Mouse (Mus musculus) 416B (cell line): Measurements from ENCODE around the gene Fam181a.

Experiments
- DNase-seq: peaks from one replicate; pipeline ENCODE4 v3.0.0; 2011; ENCODE audit warnings: low read depth

Fam181a gene

GRCm38 (mm10) chr12:103315831-103316545 lies 5.2 kb downstream of the Fam181a start:
- DNase-seq, result no peak

GRCm38 (mm10) chr12:103322801-103323200 lies 12.0 kb downstream of the Fam181a start:
- peak; percentile 15 for DNase-seq

GRCm38 (mm10) chr12:103325156-103325857 lies 14.5 kb downstream of the Fam181a start:
- peak; percentile 61 for DNase-seq

GRCm38 (mm10) chr12:103326569-103326968 lies 15.8 kb downstream of the Fam181a start:
- peak; percentile 22 for DNase-seq

- DNase-seq, result no peak
Observed at GRCm38 (mm10) chr12:103327107-103327506, 16.3 kb downstream of the Fam181a start.

- no peak for DNase-seq
Observed at GRCm38 (mm10) chr12:103328448-103329191, 17.8 kb downstream of the Fam181a start.

- DNase-seq, result no peak
Observed at GRCm38 (mm10) chr12:103331491-103331890, 20.7 kb downstream of the Fam181a start.

GRCm38 (mm10) chr12:103332879-103333278 lies 22.1 kb downstream of the Fam181a start:
- peak; percentile 68 for DNase-seq

GRCm38 (mm10) chr12:103333426-103333825 lies 22.7 kb downstream of the Fam181a start:
- no peak for DNase-seq

GRCm38 (mm10) chr12:103336766-103337165 lies 26.0 kb downstream of the Fam181a start:
- no peak for DNase-seq

GRCm38 (mm10) chr12:103338162-103338798 lies 27.5 kb downstream of the Fam181a start:
- peak; percentile 54 for DNase-seq

GRCm38 (mm10) chr12:103341212-103341611 lies 30.4 kb downstream of the Fam181a start:
- DNase-seq, result peak; percentile 77

- peak; percentile 79 for DNase-seq
Observed at GRCm38 (mm10) chr12:103343456-103343855, 32.7 kb downstream of the Fam181a start.

GRCm38 (mm10) chr12:103344934-103345333 lies 34.2 kb downstream of the Fam181a start:
- no peak for DNase-seq

- no peak for DNase-seq
Observed at GRCm38 (mm10) chr12:103346945-103347344, 36.2 kb downstream of the Fam181a start.

GRCm38 (mm10) chr12:103347406-103347805 lies 36.6 kb downstream of the Fam181a start:
- no peak for DNase-seq

GRCm38 (mm10) chr12:103348506-103348905 lies 37.7 kb downstream of the Fam181a start:
- peak; percentile 75 for DNase-seq

GRCm38 (mm10) chr12:103352735-103353134 lies 42.0 kb downstream of the Fam181a start:
- DNase-seq, result no peak

- no peak for DNase-seq
Observed at GRCm38 (mm10) chr12:103353538-103353937, 42.8 kb downstream of the Fam181a start.

- no peak for DNase-seq
Observed at GRCm38 (mm10) chr12:103355746-103356414, 45.1 kb downstream of the Fam181a start, which contains the start of gene Asb2. Gene Asb2 (minus strand): TSS chr12:103356001.

- DNase-seq, result no peak
Observed at GRCm38 (mm10) chr12:103356415-103356748, 45.6 kb downstream of the Fam181a start.

GRCm38 (mm10) chr12:103358216-103358615 lies 47.4 kb downstream of the Fam181a start:
- no peak for DNase-seq
